Mouse (Mus musculus): ENCODE results near the gene Nde1. TPM values are rescaled to one million over a fixed set of nuclear protein-coding genes. Genes with fewer than 3 reads are reported as not detected.

Nde1 gene
- total RNA-seq, 1 experiment from 2014 or later = 81.8 TPM

Other genes with a start within 250 kb of the Nde1 start
- gene 2900011O08Rik, start 176.7 kb upstream of the Nde1 start, total RNA-seq (2017) = 0.31 TPM in 1 of 2 replicates, not detected in the other
- 2.1 and 2.4 TPM in 2 replicates for gene Ifitm7, start 176.4 kb upstream of the Nde1 start, total RNA-seq (2017)
- gene Marf1, start 76 bp downstream of the Nde1 start, total RNA-seq (2017) = 34.3 and 37.8 TPM in 2 replicates
- gene Myh11, start 128.1 kb downstream of the Nde1 start, total RNA-seq (2017) = not detected in 2 replicates
- gene Fopnl, start 154.1 kb downstream of the Nde1 start, total RNA-seq (2017) = 49.4 and 60.2 TPM in 2 replicates
- gene Abcc1, start 198.3 kb downstream of the Nde1 start, total RNA-seq (2017) = 56.7 and 59.1 TPM in 2 replicates

Measured in hematopoietic stem cell, adult 5-6 weeks (primary cell).